Mouse (Mus musculus) neutrophil, adult 5-6 weeks (primary cell): ENCODE results near the gene Cers2. TPM values are rescaled to one million over a fixed set of nuclear protein-coding genes. Genes with fewer than 3 reads are reported as not detected.
A peak's percentile ranks its signal among the peaks of the same experiment; 100 is the strongest.
"Not testable (repeated sequence)": the region's sequence is repeated elsewhere in the genome, so short reads cannot be mapped to it uniquely, and the experiment has no call there.

Source experiments
- ATAC-seq: fragments of 151-379, 151-347 bp; 2 replicates; pipeline ENCODE4 v1.8.0; 2017; ENCODE audit warnings: mild to moderate bottlenecking, moderate TSS enrichment; ENCODE audit not compliant: insufficient number of reproducible peaks, poor library complexity, low FRiP score, severe bottlenecking; ENCODE audit errors: extremely low read depth
- total RNA-seq: library from RNA; stranded (forward); fragments of 200-1000 nt; gene quantifications from 2 replicates; pipeline ENCODE4 v1.2.3, GENCODE M21; 2017

The Cers2 gene
- total RNA-seq, 1 experiment from 2014 or later = 162 TPM

- peak; percentile 37 for ATAC-seq
Observed at GRCm38 (mm10) chr3:95355911-95356544, 41.4 kb downstream of the Cers2 start.

DNA sequence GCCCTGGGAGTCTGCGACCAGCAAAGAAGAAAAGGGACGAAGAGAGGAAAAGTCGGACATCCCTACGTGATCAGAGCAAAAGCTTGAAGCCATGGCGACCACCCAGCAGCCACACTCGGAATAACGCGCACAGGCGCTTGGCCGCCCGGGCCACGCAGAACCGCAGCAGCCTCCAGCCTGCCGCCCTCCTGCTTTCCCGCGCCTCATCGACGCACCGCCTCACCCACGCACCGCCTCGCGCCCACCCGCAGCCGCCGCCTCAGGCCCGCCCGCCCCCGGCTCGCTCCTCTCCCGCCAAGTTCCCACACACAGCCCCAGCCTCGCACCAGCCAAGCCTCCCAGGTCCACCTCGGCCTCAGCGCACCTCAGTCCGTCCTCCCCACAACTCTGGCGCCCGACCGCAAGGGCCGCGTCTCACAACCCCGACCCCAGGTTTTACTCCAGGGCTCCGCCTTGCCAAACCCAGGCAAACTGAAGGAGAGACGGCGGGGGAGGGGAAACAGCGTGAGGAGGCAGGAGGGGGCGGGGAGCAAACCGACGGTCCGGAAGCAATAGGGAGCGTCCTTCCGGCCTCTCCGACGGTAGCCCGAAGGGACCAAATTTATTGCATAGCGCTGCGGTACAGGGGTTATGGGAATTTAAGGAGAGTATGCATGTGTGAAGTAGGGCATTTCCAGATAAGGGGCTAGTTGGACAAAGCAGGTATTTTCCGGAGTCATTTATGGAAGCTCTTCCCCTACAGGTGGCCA, 42.3 kb downstream of the Cers2 start, which contains the start of gene Setdb1:
Setdb1 (minus strand) TSS at position 502 of the 749 bp plus-strand sequence.
- peak; percentile 85 for ATAC-seq

- no peak for ATAC-seq
Observed at GRCm38 (mm10) chr3:95357746-95358145, 43.2 kb downstream of the Cers2 start.

GRCm38 (mm10) chr3:95360276-95360675, 45.7 kb downstream of the Cers2 start:
- not testable (repeated sequence) for ATAC-seq

- ATAC-seq = no peak
Observed at GRCm38 (mm10) chr3:95370101-95370500, 55.5 kb downstream of the Cers2 start.

Other genes starting within 250 kb of the Cers2 start
- 26.8 and 30.8 TPM in 2 replicates for gene Pip5k1a, start 207.9 kb upstream of the Cers2 start, total RNA-seq
- gene Vps72, start 203.8 kb upstream of the Cers2 start, total RNA-seq = 63.9 and 79.4 TPM in 2 replicates
- 0.49 and 1.7 TPM in 2 replicates for gene Tmod4, start 190.3 kb upstream of the Cers2 start, total RNA-seq
- 111 and 146 TPM in 2 replicates for gene Scnm1, start 180.8 kb upstream of the Cers2 start, total RNA-seq
- 11.4 and 12.3 TPM in 2 replicates for gene Lysmd1, start 180.7 kb upstream of the Cers2 start, total RNA-seq
- gene Tnfaip8l2, start 172.4 kb upstream of the Cers2 start, total RNA-seq = 120 and 124 TPM in 2 replicates
- gene Sema6c, start 154.3 kb upstream of the Cers2 start, total RNA-seq = 0.49 TPM in 1 of 2 replicates, not detected in the other
- 120 and 122 TPM in 2 replicates for gene Gabpb2, start 96.9 kb upstream of the Cers2 start, total RNA-seq
- gene Cdc42se1, start 86.1 kb upstream of the Cers2 start, total RNA-seq = 303 and 323 TPM in 2 replicates
- 14.1 and 16.3 TPM in 2 replicates for gene Mllt11, start 82.6 kb upstream of the Cers2 start, total RNA-seq
- not detected in 2 replicates for gene Gm128, start 73.2 kb upstream of the Cers2 start, total RNA-seq
- not detected in 2 replicates for gene Bnipl, start 63.6 kb upstream of the Cers2 start, total RNA-seq
- gene Mindy1, start 33.4 kb upstream of the Cers2 start, total RNA-seq = 107 and 116 TPM in 2 replicates
- 12.0 and 13.3 TPM in 2 replicates for gene Prune1, start 32.7 kb upstream of the Cers2 start, total RNA-seq
- gene Anxa9, start 7.6 kb upstream of the Cers2 start, total RNA-seq = 1.5 and 2.3 TPM in 2 replicates
- 30.6 and 39.3 TPM in 2 replicates for gene Setdb1, start 42.4 kb downstream of the Cers2 start, total RNA-seq
- not detected in 2 replicates for gene 4930558C23Rik, start 88.0 kb downstream of the Cers2 start, total RNA-seq
- gene Arnt, start 119.6 kb downstream of the Cers2 start, total RNA-seq = 60.4 and 67.5 TPM in 2 replicates
- gene Ctsk, start 184.5 kb downstream of the Cers2 start, total RNA-seq = 1.7 and 2.8 TPM in 2 replicates
- 904 and 941 TPM in 2 replicates for gene Ctss, start 212.0 kb downstream of the Cers2 start, total RNA-seq
- 0.49 TPM in 1 of 2 replicates, not detected in the other for gene Hormad1, start 244.9 kb downstream of the Cers2 start, total RNA-seq